Mouse (Mus musculus): ENCODE results near the gene Olfr212. TPM values are rescaled to one million over a fixed set of nuclear protein-coding genes. Genes with fewer than 3 reads are reported as not detected.
"Not testable (repeated sequence)": the region's sequence is repeated elsewhere in the genome, so short reads cannot be mapped to it uniquely, and the experiment has no call there.

Gene Olfr212
- polyA plus RNA-seq (2012) = not detected in 2 replicates

- H3K4me1 ChIP-seq (ENCODE audit: control insufficient read depth); H3K27me3 ChIP-seq (ENCODE audit: control insufficient read depth); H3K4me3 ChIP-seq (replicated peaks); H3K36me3 ChIP-seq (ENCODE audit: control insufficient read depth): not testable (repeated sequence)
- peaks cover 31% of the 10 kb centered on the region for H3K9me3 ChIP-seq (ENCODE audit: control insufficient read depth, low read length)
Measured at GRCm38 (mm10) chr6:116506302-116507003, at the start of gene Olfr212. Gene Olfr212, plus strand, starts transcription at chr6:116506516.

GRCm38 (mm10) chr6:116458728-116459127 is 47.6 kb upstream of the Olfr212 start:
- Histone ChIP-seq H3K4me3 (replicated peaks) (no peak overlapping the region), H3K9me3 (ENCODE audit: control insufficient read depth, low read length) (no peaks in the 10 kb centered on the region), H3K36me3 (ENCODE audit: control insufficient read depth) (no peaks in the 10 kb centered on the region), H3K27me3 (ENCODE audit: control insufficient read depth) (peaks cover 32% of the 10 kb centered on the region), H3K4me1 (ENCODE audit: control insufficient read depth) (peaks cover 11% of the 10 kb centered on the region)
- TF ChIP-seq TAL1 (IDR thresholded peaks at IDR 0.05; ENCODE audit: low read length) (no peak), GATA1 (IDR thresholded peaks at IDR 0.05; ENCODE audit: low read length) (no peak)

GRCm38 (mm10) chr6:116459232-116459631 is 47.1 kb upstream of the Olfr212 start:
- H3K4me1 ChIP-seq (ENCODE audit: control insufficient read depth) = peaks cover 11% of the 10 kb centered on the region
- H3K9me3 ChIP-seq (ENCODE audit: control insufficient read depth, low read length) = no peaks in the 10 kb centered on the region
- TF ChIP-seq GATA1 (IDR thresholded peaks at IDR 0.05; ENCODE audit: low read length) (no peak), TAL1 (IDR thresholded peaks at IDR 0.05; ENCODE audit: low read length) (no peak)
- no peaks in the 10 kb centered on the region for H3K36me3 ChIP-seq (ENCODE audit: control insufficient read depth)
- peaks cover 32% of the 10 kb centered on the region for H3K27me3 ChIP-seq (ENCODE audit: control insufficient read depth)
- H3K4me3 ChIP-seq (replicated peaks) = no peak overlapping the region

DNA sequence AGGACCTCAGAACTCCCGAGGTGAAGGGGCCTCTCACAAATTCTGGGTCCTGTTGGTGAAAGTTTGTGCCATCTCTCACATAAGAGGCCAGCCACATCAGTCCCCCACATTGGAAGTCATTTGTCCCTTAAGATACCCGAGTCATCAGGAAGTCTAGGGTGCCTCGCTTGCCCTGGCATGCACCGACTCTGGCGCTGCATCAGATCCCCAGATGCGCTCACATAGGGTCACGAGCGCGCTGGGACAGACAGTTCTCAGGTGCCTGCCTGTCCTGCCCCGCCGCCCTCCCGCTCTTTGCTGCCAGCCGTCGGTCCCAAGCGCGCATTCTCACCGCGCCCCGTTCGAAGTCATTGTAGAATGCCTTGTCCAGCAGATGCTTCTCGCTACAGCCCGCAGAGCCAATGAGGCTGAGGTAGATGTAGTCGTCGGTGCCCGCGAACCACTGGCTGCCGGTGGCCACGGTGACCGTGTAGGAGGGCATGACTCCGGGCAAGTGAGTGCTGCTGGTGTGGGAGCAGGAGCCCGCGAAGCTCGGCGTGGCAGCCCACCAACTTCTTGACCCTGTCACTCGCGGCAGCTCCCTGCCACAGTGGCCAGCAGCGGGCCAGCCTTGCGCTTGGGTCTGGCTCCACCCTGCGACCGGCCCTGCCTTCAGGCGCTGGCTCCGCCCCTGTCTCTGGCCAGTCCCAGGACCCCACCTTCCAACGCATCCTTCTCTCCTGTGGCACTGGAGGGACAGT is 45.6 kb upstream of the Olfr212 start, which contains the start of gene Alox5:
Alox5 (minus strand) TSS at position 635 of the 740 bp plus-strand sequence.
- TF ChIP-seq TAL1 (IDR thresholded peaks at IDR 0.05; ENCODE audit: low read length) = no peak
- TF ChIP-seq GATA1 (IDR thresholded peaks at IDR 0.05; ENCODE audit: low read length) = no peak
- Histone ChIP-seq H3K4me3 (replicated peaks) (peak within 1 kb of the TSS; percentile 33), H3K4me1 (ENCODE audit: control insufficient read depth) (peaks cover 11% of the 10 kb centered on the region), H3K9me3 (ENCODE audit: control insufficient read depth, low read length) (no peaks in the 10 kb centered on the region), H3K27me3 (ENCODE audit: control insufficient read depth) (peaks cover 32% of the 10 kb centered on the region), H3K36me3 (ENCODE audit: control insufficient read depth) (no peaks in the 10 kb centered on the region)

- TF ChIP-seq TAL1 (IDR thresholded peaks at IDR 0.05; ENCODE audit: low read length) (no peak), GATA1 (IDR thresholded peaks at IDR 0.05; ENCODE audit: low read length) (no peak)
- Histone ChIP-seq H3K4me3 (replicated peaks) (no peak overlapping the region), H3K9me3 (ENCODE audit: control insufficient read depth, low read length) (no peaks in the 10 kb centered on the region), H3K36me3 (ENCODE audit: control insufficient read depth) (no peaks in the 10 kb centered on the region), H3K27me3 (ENCODE audit: control insufficient read depth) (no peaks in the 10 kb centered on the region), H3K4me1 (ENCODE audit: control insufficient read depth) (no peaks in the 10 kb centered on the region)
Measured at GRCm38 (mm10) chr6:116468081-116468480, 38.2 kb upstream of the Olfr212 start.

- Histone ChIP-seq H3K4me1 (ENCODE audit: control insufficient read depth) (no peaks in the 10 kb centered on the region), H3K9me3 (ENCODE audit: control insufficient read depth, low read length) (no peaks in the 10 kb centered on the region), H3K27me3 (ENCODE audit: control insufficient read depth) (no peaks in the 10 kb centered on the region), H3K4me3 (replicated peaks) (no peak overlapping the region), H3K36me3 (ENCODE audit: control insufficient read depth) (no peaks in the 10 kb centered on the region)
- no peak for TF ChIP-seq TAL1 (IDR thresholded peaks at IDR 0.05; ENCODE audit: low read length)
- TF ChIP-seq GATA1 (IDR thresholded peaks at IDR 0.05; ENCODE audit: low read length) = no peak
Measured at GRCm38 (mm10) chr6:116485081-116485480, 21.2 kb upstream of the Olfr212 start.

DNA sequence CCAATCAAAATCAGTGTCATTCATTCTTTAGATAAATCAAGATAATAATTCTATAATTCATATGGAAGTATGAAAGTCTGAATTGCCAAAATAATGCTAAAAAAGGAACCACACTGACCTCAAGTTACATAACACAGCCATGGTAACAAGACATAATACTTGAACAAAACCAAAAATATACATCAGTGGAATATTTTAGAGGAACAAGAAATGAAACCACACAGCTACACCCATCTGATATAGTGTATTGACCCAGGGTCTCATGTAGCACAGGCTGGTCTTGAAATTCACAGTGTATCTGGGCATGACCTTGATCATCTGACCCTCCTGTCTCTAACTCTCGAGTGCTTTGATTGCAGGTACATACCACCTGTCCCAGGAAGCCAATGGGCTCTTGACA is 19.5 kb upstream of the Olfr212 start:
- no peak for TF ChIP-seq TAL1 (IDR thresholded peaks at IDR 0.05; ENCODE audit: low read length)
- no peak for TF ChIP-seq GATA1 (IDR thresholded peaks at IDR 0.05; ENCODE audit: low read length)
- Histone ChIP-seq H3K36me3 (ENCODE audit: control insufficient read depth) (no peaks in the 10 kb centered on the region), H3K27me3 (ENCODE audit: control insufficient read depth) (no peaks in the 10 kb centered on the region), H3K4me3 (replicated peaks) (no peak overlapping the region), H3K4me1 (ENCODE audit: control insufficient read depth) (no peaks in the 10 kb centered on the region), H3K9me3 (ENCODE audit: control insufficient read depth, low read length) (no peaks in the 10 kb centered on the region)

GRCm38 (mm10) chr6:116488791-116489190 is 17.5 kb upstream of the Olfr212 start, which contains the start of gene Olfr211:
Gene Olfr211, plus strand, starts transcription at chr6:116489091.
- no peak within 1 kb of the TSS for H3K4me3 ChIP-seq (replicated peaks)
- H3K27me3 ChIP-seq (ENCODE audit: control insufficient read depth) = no peaks in the 10 kb centered on the region
- no peak for TF ChIP-seq GATA1 (IDR thresholded peaks at IDR 0.05; ENCODE audit: low read length)
- no peak for TF ChIP-seq TAL1 (IDR thresholded peaks at IDR 0.05; ENCODE audit: low read length)
- H3K36me3 ChIP-seq (ENCODE audit: control insufficient read depth) = no peaks in the 10 kb centered on the region
- H3K4me1 ChIP-seq (ENCODE audit: control insufficient read depth) = no peaks in the 10 kb centered on the region
- no peaks in the 10 kb centered on the region for H3K9me3 ChIP-seq (ENCODE audit: control insufficient read depth, low read length)

DNA sequence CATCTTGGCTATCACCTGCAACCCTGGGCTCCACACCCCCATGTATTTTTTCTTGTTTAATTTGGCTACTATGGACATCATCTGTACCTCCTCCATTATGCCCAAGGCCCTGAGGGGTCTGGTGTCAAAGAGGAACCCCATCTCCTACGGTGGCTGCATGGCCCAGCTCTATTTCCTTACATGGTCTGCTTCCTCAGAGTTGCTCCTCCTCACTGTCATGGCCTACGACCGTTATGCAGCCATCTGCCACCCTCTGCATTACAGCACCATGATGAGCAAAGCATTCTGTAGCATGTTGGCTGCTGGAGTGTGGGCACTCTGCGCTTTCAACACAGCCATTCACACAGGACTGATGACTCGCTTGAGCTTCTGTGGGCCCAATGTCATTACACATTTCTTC is 12.6 kb upstream of the Olfr212 start:
- H3K36me3 ChIP-seq (ENCODE audit: control insufficient read depth) = no peaks in the 10 kb centered on the region
- TF ChIP-seq GATA1 (IDR thresholded peaks at IDR 0.05; ENCODE audit: low read length) (no peak), TAL1 (IDR thresholded peaks at IDR 0.05; ENCODE audit: low read length) (no peak)
- no peak overlapping the region for H3K4me3 ChIP-seq (replicated peaks)
- no peaks in the 10 kb centered on the region for H3K27me3 ChIP-seq (ENCODE audit: control insufficient read depth)
- no peaks in the 10 kb centered on the region for H3K9me3 ChIP-seq (ENCODE audit: control insufficient read depth, low read length)
- no peaks in the 10 kb centered on the region for H3K4me1 ChIP-seq (ENCODE audit: control insufficient read depth)

Measured in erythroblast, embryonic 14.5 days (primary cell).